Mouse (Mus musculus) retina, postnatal 1 day (tissue): ENCODE measurements at regions not wholly inside any gene's neighbourhood (a gene's known extent, or its start where the extent isn't known, plus 50 kb on each side); places are given as distances from the start of the nearest gene placed in this dataset.

Source experiments
- DNase-seq: peaks from one replicate; pipeline ENCODE4 v3.0.0-alpha.2; 2012

DNA sequence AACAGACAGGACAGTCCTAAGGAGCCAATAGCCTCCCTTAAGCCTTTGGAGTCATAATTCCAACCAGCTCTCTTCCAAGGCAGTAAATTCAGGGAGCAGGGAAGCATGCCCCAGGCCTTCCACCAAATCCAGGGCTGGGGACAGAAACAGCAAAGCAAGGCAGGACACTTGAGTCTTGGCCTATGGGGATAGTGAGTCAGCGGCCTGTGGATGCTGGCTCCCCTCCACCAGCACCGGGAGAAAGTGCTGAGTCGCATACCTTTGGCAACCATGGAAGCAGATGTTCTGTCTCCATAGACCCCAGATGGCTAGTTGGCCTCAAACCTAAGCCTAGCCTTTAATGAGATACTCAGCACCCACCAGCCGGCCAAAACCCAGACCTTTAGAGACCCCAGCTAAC lies 133.8 kb upstream of the Six2 start:
- no peak for DNase-seq

DNA sequence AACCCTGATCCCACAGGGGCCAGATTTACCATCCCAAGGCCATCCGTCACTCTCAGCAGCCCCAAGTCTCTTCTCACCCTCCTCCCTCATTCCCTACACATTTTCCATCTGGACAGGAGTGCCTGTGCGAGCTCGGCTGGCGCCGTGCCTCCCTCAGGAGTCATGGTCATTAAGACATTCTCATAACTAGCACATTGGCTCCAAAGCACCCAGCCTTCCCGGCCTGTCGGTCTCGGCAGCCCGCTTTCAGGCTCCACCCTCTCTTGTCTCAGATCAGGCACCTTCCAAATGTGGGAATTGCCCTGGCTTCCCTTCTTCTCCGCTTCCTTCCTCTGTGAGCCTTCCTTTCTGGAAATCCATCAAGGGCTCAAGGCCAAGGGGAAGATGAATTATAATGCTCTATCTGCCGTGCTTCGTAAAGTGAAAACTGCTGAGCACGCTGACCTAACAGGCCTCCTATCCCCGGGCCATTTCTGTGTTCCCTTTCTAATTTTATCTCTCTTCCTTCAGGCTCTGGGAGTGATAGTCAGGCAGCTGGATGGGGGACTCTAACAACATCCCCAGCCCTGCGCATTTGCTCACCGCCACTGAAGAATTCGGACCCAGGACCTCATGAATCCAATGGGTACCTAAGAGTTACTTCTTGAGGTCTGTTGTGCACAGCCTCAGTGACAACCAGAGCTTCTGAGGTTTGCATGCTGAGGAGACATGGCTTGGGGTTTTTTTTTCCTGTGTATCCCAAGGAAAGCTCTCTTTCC lies 130.2 kb upstream of the Six2 start:
- DNase-seq: no peak

DNA sequence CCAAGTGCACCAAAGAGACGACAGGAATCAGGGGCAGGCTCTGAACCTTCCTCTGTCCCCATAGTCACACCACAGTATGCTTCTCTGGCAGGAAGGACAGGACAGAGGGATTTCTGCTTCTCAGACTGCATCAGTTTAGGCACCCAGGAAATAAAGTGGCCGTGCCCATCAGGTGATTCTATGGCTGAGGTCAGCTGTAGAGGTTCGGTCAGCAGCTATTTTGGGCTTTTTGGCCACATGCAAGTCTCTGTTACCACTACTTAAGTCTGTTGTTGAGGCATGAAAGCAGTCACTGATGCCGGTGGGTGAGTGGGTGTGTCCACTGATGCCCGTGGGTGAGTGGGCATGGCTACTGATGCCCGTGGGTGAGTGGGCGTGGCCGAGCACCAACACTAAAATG lies 128.4 kb upstream of the Six2 start:
- no peak for DNase-seq

DNA sequence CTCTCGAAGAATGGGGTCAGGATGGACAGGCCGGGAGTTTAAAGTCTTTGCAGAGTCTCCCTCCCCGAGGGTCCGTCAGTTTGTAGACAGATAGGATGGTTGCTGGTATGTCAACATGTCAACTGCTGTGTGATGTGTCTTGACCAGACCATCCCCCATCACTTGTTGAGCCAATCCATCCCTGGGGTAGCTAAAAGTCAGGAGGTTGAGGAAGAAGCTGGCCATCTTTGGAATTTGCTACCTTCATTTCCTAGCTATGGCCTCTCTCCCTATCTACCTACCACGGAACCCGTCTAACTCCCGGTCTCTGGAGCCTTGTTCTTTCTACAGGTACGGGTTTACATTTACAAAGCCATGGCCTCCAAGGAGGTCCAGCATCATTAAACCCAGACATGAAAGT lies 128.0 kb upstream of the Six2 start:
- no peak for DNase-seq

DNA sequence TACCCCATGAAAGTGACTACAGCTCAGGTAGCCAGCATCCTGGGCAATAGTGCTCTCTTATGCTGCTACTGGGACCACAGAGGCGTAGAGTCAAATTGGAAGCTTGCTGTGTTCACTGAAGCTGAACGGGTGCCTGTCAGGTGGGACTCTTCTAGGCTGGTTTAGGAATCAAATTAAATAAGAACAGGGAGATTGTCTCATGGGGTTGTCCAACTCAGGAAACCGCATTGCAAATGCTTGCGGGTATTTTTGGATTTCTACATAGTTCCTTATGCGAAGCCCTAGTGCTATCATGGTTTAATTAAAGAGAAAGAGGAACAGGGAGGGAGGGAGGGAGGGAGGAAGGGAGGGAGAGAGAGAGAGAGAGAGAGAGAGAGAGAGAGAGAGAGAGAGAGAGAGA lies 120.5 kb upstream of the Six2 start:
- no peak for DNase-seq

DNA sequence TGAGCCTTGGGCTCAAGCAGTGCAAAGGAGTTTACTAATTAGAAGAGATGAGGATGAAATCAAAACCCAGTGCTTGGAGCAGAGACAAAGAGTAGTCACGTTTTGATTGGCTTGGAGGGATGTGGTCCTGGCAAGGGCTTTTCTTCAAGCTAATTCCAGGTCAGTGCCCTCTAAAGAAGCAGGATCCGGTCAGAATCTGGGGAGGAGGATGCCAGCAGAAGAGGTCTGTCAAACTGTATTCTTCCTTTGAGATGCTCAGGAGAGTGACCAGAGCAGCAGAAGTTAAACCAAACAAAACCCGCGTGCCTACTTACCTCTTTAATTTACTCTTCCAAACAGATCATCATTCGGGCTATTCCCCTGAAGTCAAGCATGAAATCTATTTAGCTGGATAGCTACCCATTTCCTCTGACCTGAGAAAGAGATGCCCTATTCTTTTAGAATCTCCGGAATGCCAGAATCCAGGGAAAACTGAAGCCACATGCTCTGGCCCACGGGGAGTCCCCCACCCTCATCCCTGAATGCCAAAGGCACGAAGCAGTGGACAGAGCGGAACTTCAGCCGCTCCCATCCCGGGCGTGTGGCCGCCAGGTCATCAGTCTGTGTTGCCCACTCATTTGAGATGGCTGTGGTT lies 117.8 kb upstream of the Six2 start:
- peak; percentile 58 for DNase-seq

DNA sequence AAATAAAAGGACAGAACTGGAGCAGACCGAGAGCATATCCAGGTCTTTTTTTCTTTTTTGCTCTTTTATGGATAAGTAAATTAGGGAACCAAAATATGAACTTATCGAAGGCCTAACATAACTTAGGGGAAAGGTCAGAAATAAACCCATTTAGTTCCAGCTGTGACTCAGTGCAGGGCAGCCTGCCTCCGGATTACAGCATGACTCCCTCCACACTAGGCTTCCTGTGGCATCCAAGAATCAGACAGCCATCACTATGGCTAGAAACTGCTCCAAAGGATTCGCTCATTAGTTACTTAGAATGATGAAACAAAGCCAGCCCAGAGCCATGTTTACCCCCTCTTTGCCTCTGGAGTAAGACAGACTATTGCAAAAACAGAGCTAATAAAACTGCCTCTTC lies 116.6 kb upstream of the Six2 start:
- DNase-seq: no peak

DNA sequence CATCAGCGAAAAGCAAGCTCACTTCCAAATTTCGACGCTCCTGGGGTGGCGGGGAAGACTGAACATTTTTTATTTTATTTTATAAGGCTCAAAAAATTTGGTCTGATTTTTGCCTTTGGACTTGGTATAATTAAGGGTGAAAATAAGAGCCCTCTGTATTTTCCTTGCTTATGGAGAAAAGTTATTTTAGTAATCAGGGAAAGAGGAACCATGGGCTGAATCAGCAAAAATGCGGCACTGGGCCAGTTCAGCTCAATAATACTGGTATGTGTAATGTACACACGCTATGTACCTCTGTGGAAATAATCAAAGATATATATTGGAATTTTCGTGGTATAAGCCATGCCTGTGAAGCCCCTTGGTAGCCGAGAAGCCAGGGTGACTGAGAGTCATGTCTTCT lies 113.7 kb upstream of the Six2 start:
- no peak for DNase-seq

DNA sequence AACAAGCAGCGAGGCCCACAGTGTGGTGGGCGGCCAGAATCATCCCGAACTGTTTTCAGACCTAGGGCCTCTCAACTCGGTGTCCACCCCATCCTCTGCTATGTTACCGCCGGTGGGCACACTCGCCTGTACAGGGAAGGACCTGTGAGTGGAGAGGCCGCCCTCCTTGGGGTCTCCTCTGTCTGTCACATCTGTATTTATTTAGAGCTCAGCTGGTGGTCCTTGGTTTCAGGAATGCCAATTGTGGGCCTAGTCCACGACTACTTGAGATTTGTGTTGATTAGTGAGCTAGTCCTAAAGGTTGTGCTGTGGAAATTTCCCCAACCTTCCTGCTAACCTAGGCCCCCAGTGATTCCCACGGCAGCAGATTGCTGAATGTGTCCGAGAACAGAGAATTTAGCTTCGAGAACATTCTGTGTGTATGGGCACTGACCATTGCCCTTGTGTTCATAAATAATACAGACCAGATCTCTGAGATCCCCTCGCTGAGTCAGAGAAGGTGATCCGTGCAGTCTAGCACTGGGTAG lies 113.1 kb upstream of the Six2 start:
- DNase-seq: no peak

DNA sequence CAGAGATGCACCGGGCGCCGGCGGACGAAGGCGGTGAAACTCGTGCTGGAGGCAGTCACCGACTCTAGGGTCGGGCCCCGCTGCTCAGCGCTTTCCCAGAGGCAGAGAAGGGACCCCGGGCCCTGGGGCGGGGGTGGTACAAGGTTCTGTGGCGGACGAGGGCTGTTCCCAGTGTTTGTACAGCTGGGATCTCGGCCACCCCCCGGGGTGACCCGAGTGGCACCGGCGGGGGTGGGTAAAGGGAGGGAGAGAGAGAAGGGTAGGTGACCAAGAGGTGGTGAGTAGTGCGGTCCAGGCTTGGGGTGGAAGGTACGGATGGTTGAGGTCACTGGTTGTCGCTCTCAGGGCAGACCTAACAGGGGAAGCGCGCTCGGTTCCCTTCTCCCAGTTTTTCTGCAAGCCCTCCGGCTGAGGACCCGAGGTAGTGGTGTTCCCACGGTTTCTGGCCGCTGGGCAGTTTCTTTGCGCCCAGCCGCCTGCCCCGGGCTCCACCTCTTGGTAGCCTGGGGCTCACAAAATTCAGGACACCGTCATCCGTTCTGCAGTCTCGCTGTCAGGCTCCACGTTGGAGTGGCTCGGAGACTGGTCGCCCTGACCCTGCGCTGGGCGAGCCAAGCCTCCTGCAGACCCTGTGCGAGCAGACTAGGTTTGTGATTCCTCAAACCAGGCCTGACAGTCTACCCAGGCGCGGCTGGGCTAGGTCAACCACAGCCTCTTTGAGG lies 112.4 kb upstream of the Six2 start:
- peak; percentile 42 for DNase-seq

DNA sequence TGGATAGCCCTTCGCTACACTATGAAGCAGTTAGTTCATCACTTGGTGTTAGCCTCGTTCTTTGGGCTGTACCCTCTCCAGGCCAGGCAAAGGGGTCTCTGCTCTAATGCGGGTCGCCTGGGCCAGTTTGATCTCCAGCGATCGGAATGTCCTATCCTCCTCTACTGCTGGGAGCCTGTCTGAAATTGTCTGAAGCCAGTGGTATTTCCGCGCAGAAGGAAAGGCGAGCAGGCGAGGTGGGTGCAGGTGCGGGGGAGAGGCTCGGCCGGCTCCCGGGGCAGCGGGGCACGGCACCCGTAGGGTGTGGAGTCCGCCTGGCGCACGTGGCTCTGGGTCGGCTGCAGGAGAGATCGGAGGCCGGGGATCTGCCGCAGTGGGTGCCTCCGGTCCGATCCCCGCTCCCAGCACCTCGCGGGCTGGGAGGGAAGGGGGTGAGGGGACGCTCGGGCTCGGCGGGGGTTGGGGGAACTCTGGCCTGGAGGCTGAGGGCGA lies 111.8 kb upstream of the Six2 start:
- peak; percentile 51 for DNase-seq

DNA sequence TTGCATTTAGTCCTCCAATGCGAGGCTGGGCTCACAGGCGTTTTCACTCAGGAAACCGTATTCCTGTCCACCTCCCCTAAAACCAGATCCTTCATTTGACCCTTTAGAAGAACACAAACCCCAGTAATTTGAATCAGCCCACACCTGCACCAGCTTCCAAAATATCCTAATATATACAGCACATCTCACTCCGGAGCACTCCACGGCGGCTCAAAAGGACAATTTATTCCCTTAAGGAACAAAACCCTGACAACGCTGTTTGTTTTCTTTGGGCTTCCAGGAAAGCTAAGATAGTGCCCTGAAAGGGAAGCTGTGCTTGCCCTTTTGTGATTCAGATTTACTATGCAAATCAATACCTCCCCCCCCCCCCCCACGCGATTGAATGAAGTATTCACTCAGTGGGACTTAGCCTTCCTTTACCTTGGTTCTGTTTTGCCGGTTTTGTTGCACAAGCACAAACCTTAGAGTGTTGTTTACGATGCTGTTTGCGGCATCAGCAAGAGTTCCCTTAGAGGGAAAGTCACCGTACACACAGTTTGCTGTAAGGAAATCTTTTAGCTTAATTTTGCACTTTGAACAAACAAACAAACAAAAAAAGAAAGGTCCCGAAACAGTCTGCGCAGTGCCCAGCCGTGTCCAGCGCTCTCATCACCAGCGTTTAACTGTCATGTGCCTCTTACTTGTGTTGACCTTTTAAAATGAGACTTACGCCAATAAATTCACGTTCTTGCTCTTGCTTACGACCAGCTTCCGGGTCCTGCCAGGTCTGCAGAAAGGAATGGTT lies 111.2 kb upstream of the Six2 start:
- DNase-seq: peak; percentile 40

DNA sequence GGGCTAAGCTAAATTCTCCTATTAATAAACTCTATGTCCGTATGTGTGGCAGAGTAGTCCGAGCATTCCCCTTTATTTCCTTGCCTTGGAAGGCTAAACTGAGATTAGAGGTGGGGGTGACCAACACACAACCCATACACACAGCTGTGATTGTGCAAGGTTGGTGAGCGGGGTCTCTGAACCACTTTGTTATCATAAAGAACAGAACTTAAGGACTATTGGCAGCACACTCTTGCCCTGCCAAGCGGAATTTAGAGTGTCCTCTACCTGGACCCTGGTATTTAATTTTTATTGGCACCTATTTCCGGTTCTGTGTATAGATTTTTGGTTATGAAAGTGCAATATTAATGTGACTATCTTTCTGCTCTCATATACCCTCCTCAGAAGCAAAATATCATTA lies 109.7 kb upstream of the Six2 start:
- DNase-seq: no peak

DNA sequence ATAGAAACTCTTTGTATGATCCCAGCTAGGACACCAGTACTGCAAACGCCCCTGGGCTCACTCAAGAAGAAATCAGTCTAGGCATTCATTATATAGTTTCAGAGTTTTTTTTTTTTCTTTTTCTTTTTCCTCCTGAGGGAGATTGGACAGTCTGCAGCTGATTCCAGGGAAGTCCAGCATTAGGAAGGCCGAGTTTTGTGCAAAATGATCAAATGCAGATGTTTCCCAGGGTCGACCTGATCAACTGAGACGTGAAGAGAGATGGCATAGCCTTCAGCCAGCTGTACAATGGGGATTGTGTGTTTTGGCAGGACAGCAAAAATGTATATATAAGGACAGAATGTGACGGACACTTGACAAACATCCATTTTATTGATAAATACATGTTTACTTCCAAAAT lies 107.7 kb upstream of the Six2 start:
- no peak for DNase-seq

DNA sequence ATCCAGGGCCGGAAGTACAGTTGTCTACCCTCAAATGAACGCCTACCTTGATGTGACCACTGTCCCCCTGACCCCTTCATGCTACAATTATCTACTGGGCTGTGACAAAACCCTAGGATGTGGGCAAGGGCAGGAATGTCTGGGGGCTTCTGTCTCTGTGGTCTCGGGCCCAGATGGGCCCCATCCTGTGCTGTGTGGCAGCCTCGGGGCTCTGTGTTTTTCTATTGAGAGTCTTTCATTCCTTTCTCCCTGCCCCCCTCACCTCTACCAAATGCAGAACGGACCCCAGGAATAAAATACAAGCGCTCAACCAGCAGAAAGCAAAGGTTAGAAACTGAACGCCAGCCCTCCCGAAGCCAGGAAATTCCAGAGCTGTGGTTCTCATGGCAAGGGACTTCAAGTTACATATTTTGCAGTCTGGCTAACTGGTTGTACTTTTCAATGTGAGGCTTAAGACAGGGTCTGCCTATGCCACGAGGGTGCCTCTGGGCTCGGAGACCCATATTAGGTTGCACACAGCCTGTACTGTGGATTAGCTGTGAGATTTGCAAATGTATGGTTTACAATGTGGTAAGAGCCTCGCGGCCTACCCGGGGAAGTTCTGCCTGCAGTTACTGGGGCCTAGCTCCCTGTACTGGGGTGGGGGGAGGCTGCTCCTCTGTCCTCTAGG lies 97.7 kb upstream of the Six2 start:
- no peak for DNase-seq

DNA sequence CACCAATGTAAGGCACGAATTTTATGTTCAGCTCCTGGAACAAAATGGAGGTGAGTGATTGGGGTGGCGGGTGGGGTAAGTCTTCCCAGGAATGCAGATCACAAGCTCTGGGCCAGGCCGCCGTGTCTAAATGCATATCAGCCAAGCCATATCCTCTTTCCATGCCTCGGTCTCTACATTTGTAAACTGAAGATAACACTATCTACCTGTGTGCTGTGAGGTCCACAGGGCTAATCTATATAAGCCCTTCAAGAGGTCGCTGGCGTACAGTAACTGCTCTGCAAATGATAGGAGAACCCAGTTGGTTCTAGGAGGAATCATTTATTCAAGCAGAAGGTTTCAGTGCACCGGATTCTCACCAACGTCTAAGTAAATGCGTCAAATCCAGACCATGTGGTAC lies 92.4 kb upstream of the Six2 start:
- no peak for DNase-seq

DNA sequence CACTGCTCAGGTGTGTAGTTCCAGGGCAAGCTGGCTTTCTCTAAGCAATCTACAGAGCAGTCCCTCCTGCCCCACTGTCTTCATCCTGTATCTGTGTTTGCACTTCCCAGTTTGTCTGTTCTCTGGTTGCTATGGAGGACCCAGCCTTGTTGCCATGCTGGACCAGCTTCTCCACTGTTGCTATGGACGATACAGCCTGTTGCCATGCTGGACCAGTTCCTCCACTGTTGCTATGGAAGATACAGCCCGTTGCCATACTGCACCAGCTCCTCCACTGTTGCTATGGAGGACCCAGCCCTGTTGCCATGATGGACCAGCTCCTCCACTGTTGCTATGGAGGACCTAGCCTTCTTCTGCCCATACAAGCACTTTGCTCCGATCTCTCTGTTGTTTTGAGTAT lies 88.8 kb upstream of the Six2 start:
- DNase-seq: peak; percentile 43

DNA sequence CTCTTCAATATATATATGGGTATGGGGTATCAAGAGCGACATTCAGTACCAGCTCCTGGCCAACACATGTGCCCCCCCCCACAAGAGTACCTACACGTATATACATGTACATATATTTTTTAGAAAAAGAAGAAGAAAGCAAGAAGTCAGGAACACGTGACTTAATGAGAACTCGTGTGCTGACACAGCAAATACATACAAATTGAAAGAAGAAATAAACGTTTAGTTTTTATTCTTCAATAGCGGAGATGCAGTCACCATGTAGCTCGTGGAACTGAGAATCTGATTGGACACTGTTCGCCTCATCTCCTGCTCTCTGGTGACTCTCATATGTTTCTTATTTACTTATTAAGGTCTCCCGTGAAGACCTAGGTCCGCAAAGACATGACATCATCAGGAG lies 80.3 kb upstream of the Six2 start:
- DNase-seq: no peak

DNA sequence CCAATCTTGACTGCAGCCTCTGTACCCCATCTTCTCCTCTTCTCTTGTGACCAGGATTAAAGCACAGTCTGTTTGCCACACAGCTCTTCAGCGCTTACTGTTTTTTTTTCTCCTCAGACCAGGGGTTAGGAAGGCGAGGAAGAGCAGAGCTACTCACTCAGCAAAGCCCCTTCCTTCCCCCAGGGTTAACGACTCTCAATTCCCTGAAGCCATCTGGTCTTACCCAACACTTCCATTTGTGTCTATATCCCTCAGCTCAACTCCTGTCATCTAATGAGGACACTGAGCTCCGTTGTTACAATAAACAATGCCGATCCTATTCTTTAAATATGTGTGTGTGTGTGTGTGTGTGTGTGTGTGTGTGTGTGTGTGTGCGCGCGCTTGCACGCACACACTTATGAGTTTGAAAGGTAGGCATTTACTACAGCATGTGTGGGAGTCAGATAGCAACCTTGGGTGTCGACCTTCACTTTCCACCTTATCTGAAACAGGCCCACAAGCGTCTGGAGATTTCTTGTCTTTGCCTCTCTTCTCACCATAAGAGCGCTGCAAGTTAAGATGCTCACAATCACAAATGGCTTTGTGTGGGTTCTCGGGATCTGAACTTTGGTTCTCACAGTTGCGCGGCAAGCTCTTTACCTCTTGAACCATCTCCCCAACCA lies 79.3 kb upstream of the Six2 start:
- peak; percentile 52 for DNase-seq

DNA sequence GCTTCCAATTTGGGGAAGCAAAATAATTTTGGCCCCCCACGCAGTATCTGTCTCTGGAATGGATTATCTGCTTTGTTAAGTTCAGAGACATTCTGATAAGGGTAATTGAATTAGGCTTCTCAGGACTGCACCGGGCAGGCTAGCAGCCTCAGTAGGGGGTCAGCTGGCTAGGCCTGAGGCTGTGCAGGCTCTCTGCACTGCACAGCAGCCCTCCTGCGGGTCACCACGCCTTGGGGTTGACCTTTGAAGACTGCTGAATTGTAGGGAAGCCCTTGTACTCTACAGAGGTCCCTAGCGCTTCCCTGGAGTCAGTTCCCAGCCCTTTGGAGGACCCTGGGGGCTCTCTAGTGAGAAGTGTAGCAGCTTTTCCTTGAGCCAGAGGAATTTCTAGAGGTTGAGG lies 78.5 kb upstream of the Six2 start:
- peak; percentile 29 for DNase-seq

DNA sequence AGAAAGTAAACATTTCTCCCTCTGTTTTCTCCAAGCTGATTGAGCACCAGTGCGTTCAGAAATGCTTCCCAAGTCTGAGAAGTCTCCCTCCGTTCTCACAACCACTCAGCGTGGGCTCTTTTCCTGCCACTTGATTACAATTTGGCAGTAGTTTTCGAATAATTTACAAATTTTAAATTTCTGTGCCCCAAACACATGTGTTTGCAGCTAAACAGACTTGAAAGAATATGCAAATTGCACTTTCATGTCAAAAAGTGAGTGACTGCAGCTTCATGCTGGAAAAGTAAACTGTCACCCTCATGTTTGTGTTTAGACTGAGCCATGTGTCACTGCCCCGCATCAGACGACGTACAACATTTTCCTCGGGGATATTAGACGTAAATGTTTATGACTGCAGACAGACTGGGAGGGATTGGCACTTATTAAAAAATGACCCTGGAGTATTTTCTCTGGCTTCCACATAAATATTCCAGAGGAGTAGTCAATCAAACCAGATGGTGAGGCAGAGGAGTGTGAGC lies 70.6 kb upstream of the Six2 start:
- DNase-seq: no peak

DNA sequence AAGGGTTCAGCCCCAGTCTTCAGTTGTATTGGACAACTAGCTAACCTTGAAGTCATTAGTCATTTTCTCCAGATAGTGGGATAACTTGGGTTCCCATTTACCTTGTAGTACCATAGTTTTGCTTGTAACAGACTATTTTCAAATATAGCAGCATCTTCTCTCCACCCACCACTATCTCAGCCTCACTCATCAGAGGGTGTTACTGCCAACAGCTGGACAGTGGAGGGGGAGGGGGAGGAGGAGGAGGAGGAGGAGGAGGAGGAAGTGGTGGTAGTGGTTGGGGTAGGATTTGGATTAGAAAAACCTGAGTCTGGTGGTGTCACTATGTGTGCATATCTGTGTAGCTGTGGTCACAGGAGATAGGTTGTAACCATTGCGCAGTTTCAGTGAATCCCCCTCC lies 69.6 kb upstream of the Six2 start:
- DNase-seq: no peak
